Mouse (Mus musculus): ENCODE data around the gene Fam107b.

GRCm38 (mm10) chr2:3750126-3750525 lies 179.8 kb downstream of the Fam107b start:
- TF ChIP-seq CTCF (IDR thresholded peaks at IDR 0.05; ENCODE audit: insufficient read depth, low read length) (no peak), POLR2A (IDR thresholded peaks at IDR 0.05; ENCODE audit: borderline replicate concordance, extremely low read depth, low read depth, low read length) (no peak)

Data from lung, adult 2 months (tissue).